Comparison of ENCODE assay signal across 8 mouse cellular contexts in the genomic region with DNA sequence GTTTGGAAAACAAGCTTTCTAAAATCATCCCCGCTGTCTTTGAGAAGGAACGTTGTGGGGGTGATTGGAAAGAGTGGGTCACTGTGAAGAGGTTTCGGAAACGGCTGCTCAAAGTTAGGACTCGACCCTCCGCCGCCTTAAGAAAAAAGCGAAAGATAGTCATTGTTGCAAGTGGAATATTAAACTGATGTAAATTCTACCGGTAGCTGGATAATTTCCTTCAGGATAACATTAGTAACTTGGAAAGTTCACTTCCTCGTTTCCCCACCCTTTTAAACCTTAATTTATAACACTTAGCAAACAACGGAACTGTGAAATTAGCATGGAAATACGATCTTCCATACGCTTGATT. TPM values are rescaled to one million over a fixed set of nuclear protein-coding genes. Genes with fewer than 3 reads are reported as not detected.
A peak's percentile ranks its signal among the peaks of the same experiment; 100 is the strongest.
DNase-seq lines count a peak whose midpoint lies in the region; ATAC-seq and TF ChIP-seq lines count a peak whose summit lies in the region.

No protein-coding gene starts in this region.

- WGBS in heart, embryonic 10.5 days, result 10% methylated on average over 13 of the region's 13 CpGs
- WGBS in thymus, adult 2 months, result 12% methylated on average over 13 of the region's 13 CpGs
- WGBS in liver, embryonic 12.5 days (ENCODE audit: insufficient replicate concordance), result 8% methylated on average over 13 of the region's 13 CpGs

- H3K4me2 ChIP-seq in liver, embryonic 12.5 days, result peak overlapping the region; percentile 98

- no peak for TF ChIP-seq POLR2A in thymus, adult 2 months (IDR thresholded peaks at IDR 0.05; ENCODE audit: control insufficient read depth, extremely low read depth, insufficient read depth, low read length, poor library complexity)

- H3K9me3 ChIP-seq in heart, embryonic 10.5 days, result no peaks in the 10 kb centered on the region
- no peaks in the 10 kb centered on the region for H3K9me3 ChIP-seq in liver, embryonic 12.5 days (replicated peaks)

- H3K4me3 ChIP-seq in heart, embryonic 10.5 days, result peak overlapping the region; percentile 83
- H3K4me3 ChIP-seq in thymus, adult 2 months (ENCODE audit: control insufficient read depth, insufficient read depth, low read length), result peak overlapping the region; percentile 63
- peak overlapping the region; percentile 83 for H3K4me3 ChIP-seq in liver, embryonic 12.5 days

- peaks cover 58% of the 10 kb centered on the region for H3K27me3 ChIP-seq in heart, embryonic 10.5 days (ENCODE audit: insufficient read depth, poor library complexity, severe bottlenecking)
- peaks cover 4% of the 10 kb centered on the region; the same call in 1 of the 2 replicates for H3K27me3 ChIP-seq in thymus, adult 2 months (ENCODE audit: control insufficient read depth, insufficient read depth, low read length)
- H3K27me3 ChIP-seq in liver, embryonic 12.5 days (replicated peaks), result peaks cover 68% of the 10 kb centered on the region

- H3K36me3 ChIP-seq in heart, embryonic 10.5 days, result no peaks in the 10 kb centered on the region
- H3K36me3 ChIP-seq in thymus, adult 2 months (ENCODE audit: control insufficient read depth, insufficient read depth, low read length), result no peaks in the 10 kb centered on the region
- H3K36me3 ChIP-seq in liver, embryonic 12.5 days, result no peaks in the 10 kb centered on the region

- DNase-seq in heart, embryonic 10.5 days (ENCODE audit: low spot score), result no peak
- no peak for DNase-seq in heart, adult 8-10 months (ENCODE audit: low spot score)
- DNase-seq in thymus, adult 2 months, result no peak
- DNase-seq in thymus, postnatal 36 days, result no peak
- no peak for DNase-seq in adrenal gland, postnatal 14 days
- DNase-seq in left cerebral cortex, adult 18-20 months (ENCODE audit: low spot score in 2 of 2), result no peak
- no peak for DNase-seq in spleen, postnatal 10 days (ENCODE audit: low spot score in 2 of 2)

- no peak for TF ChIP-seq CTCF in thymus, adult 2 months (IDR thresholded peaks at IDR 0.05; ENCODE audit: borderline replicate concordance, control insufficient read depth, extremely low read depth, insufficient read depth, low read length, poor library complexity)

- H3K4me1 ChIP-seq in heart, embryonic 10.5 days, result 0 out of 2 replicates have a peak, but pooled peaks cover 11% of the 10 kb centered on the region
- H3K4me1 ChIP-seq in thymus, adult 2 months (replicated peaks; ENCODE audit: control insufficient read depth, insufficient read depth, low read length), result peaks cover 17% of the 10 kb centered on the region
- peaks cover 51% of the 10 kb centered on the region for H3K4me1 ChIP-seq in liver, embryonic 12.5 days

- no peak overlapping the region for H3K27ac ChIP-seq in heart, embryonic 10.5 days
- H3K27ac ChIP-seq in thymus, adult 2 months (ENCODE audit: control insufficient read depth, insufficient read depth, low read length), result no peak overlapping the region
- peak overlapping the region; percentile 79; the same call in 1 of the 2 replicates for H3K27ac ChIP-seq in liver, embryonic 12.5 days

- no peak for ATAC-seq in liver, embryonic 12.5 days

- peak overlapping the region; percentile 83 for H3K9ac ChIP-seq in liver, embryonic 12.5 days

RNA-seq across cellular contexts. Expression of a gene that starts 3.0 kb away (rescaled TPM):
- polyA plus RNA-seq in heart, embryonic 10.5 days (2016; fragmentation: Nextera tagmentation; extraction: Ambion mirVana), result 1.6 and 2.0 TPM in 2 replicates
- total RNA-seq in heart, adult 8-10 months (2022), result not detected
- polyA plus RNA-seq in thymus, adult 2 months (2012; rRNA removed), result 1.1 and 1.3 TPM in 2 replicates
- polyA plus RNA-seq in liver, embryonic 12.5 days (2016; fragmentation: Nextera tagmentation; extraction: Ambion mirVana), result 5.5 and 5.8 TPM in 2 replicates
- total RNA-seq in adrenal gland, postnatal 14 days (2021), result not detected in 2 replicates
- total RNA-seq in left cerebral cortex, adult 18-20 months (2021), result not detected
